Mouse (Mus musculus) kidney, adult 9 months (tissue): ENCODE results near the gene Smdt1.
A peak's percentile ranks its signal among the peaks of the same experiment; 100 is the strongest.
"Not testable (repeated sequence)": the region's sequence is repeated elsewhere in the genome, so short reads cannot be mapped to it uniquely, and the experiment has no call there.

ENCODE experiments used
- DNase-seq: peaks from one replicate; pipeline ENCODE4 v3.0.0; 2022

The Smdt1 gene

DNA sequence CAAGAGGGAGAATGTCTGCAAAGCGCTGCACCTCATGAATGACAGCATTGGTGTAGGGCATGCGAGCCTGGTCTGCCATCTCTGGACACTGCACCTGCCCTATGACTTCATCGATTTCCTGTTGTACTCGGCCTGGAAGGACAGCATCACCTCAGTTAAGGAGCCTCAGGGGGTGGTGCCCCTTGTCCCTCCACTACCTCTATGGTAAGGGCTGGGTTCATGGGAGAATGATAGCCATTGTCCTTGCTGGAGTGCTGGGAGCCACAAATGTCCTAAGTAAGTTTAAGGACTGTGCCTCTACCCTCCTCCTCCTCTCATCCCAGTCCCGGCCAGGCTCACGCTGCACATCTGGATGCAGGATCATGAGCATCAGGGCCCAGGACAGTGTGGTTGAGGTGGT lies 33.7 kb downstream of the Smdt1 start:
- no peak for DNase-seq

DNA sequence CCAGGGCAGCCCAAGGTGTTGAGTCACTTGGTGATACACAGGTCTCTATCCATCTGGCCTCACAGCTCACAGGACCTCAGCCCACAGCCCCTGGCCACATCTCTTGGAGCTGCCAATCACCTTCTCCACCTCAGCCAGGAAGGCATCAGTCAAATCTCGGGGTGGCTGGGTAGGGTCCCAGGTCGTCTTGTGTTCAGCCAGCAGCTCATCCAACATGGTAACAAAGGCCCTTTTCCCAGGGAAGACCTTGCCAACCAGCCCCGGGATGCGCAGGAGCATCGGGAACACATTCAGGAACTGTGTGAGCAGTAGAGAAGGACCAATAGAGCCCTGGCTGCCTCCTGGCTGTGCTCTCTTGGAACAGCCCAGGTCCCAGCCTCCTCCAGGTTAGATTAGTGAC lies 34.2 kb downstream of the Smdt1 start:
- DNase-seq: no peak

DNA sequence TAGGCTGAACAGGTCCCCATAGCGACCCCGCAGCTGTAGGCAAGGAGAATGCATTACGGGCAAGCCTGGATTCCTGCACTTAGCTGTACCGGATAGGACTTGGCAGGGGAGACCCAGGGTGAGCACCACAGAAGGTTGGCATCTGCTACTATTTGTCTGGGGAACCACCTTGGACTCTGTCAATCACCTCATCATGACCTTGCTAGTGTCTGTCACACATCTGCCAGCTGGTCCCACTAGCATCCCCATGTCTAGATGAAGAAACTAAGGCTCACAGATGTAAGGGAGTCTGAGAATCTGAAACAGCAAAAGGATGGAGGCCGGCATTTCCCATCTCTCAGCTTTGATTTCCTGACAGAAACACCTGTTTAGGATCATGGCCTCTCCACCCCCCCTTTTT lies 35.7 kb downstream of the Smdt1 start:
- no peak for DNase-seq

DNA sequence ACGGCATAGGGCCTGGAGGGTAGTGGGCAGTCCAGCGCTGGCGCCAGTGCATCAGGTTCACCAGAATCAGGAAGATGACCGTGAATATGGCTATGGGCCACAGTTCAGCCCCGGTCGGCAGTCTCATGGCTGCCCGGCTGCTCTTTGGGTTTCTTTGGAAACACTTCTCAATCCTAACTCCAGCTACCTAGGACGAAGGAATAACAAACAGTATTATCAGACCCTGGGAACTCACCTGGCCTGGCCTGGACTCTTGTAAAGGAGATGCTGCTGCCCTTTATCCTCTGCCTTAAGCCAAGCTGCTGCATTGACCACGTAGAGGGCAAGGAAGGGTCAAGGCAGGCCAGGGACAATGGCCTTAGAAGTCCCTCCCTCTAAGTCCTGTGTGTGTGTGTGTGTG lies 37.1 kb downstream of the Smdt1 start:
- DNase-seq: no peak

GRCm38 (mm10) chr15:82376393-82377138 lies 37.8 kb downstream of the Smdt1 start:
- peak; percentile 73 for DNase-seq

DNA sequence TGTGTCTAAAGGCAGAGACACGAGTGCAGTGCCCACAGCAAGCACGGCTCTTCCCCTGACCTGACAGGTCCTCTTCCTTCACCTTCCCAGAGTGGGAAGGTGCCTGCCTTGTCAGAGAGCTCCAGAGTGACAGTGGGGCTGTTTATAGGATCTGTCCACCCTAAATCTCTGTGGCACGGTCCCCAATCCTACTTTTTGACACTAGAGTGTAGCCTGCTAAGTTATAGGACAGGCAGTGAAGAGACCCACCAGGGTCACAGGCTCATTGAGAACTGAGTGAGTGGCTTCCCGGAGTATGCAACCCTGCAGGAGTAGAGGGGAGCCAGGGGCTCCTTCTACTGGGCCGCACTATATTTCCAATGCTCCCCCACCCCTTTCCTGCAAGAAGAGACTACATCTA lies 38.9 kb downstream of the Smdt1 start:
- DNase-seq: no peak

- no peak for DNase-seq
These were observed 39.8 kb downstream of the Smdt1 start for GRCm38 (mm10) chr15:82378261-82379180.

- no peak for DNase-seq
These were observed 40.7 kb downstream of the Smdt1 start for GRCm38 (mm10) chr15:82379511-82379870.

DNA sequence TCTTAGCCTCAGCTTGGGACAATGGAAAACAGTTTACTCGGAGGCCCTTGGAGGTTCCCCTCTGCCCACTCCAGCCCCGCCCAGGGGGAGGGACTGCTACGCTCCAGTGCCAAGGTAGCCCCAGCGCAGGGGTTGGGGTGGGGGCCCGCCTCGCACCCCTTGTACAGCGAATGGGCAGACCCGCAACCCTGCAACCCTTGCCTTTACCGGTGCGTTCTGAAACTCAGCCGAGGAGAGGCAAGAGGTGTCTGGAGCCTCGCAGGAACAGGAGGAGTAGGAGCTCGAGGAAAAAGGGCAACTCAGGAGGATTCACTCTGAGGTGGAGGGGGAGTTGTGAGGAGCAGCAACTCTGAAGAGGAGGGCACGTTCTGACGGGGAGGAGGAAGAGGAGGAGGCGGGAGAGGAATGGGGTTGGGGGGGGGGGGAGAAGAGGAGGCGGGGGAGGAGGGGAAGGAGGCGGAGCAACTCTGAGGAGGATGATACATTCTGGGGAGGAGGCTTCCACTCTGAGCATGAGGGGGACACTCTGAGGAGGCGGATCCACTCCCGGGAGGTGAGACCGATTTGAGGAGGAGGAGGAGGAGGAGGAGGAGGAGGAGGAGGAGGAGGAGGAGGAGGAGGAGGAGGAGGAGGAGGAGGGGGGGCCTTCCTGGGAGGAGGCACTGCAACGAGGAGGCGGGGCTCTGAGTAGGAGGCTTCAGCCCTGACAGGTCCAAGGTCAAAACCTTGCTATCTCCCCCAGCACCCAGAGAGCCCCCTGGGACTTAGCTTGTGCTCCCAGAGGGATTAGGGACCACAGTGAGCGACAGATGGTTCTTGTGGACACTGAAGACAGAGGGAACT lies 41.3 kb downstream of the Smdt1 start, which contains the start of gene Cyp2d22:
Gene Cyp2d22 (minus strand): TSS at position 390 of the 843 bp plus-strand sequence.
- peak; percentile 70 for DNase-seq

DNA sequence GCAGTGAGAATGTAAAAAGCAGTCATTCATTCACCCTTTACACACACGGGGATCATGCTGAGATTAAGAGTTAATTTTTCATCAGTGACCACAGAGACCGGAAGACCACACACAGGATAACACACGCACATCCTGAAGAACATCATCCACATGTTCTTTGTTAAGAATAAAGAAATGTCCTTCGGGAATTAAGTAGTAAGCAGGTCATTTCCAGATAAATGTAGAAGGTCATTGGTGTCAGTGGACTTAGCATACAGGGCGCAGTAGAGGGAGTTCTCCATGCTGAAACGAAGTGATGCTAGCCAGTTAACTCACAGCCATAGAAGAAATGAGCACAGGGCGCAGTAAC lies 41.9 kb downstream of the Smdt1 start:
- no peak for DNase-seq

- DNase-seq: no peak
These were observed 43.7 kb downstream of the Smdt1 start for GRCm38 (mm10) chr15:82382441-82382840.

GRCm38 (mm10) chr15:82385729-82386128 lies 47.0 kb downstream of the Smdt1 start:
- no peak for DNase-seq

DNA sequence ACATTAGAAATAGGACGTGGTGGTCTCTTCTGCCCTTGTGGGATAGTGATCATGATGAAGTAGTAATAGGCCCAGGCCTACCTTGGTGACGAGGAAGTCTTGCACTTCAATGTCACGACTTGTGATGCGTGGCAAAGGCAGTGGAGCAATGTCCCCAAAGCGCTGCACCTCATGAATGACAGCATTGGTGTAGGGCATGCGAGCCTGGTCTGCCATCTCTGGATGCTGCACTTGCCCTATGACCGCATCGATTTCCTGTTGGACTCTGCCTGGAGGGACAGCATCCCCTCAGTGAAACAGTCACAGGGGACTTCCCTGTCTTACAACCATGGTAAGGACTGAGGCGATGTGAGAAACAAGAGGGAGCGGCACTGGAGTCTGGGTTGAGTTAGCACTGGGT lies 51.2 kb downstream of the Smdt1 start:
- DNase-seq: not testable (repeated sequence)

DNA sequence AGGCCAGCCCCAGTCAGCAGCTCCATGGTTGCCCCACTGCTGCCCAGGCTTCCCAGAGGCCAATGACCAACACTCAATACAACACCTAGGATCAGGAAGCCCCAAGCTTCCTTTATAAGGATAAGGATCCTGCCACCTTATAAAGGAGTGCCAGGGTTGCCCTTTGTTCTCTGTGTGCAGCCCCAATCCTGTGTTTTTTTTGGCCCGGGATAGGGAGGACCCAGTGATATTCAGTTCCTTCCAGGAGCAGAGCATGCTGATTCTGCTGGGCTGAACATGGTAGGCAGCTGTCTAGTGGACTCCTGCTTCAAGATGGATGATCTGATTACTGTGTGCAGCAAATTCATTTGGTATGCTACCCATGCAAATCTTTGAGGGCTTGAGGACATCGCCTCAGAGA lies 55.2 kb downstream of the Smdt1 start, which contains the start of gene Cyp2d11:
Gene Cyp2d11 (minus strand): TSS at position 101 of the 400 bp plus-strand sequence.
- not testable (repeated sequence) for DNase-seq

DNA sequence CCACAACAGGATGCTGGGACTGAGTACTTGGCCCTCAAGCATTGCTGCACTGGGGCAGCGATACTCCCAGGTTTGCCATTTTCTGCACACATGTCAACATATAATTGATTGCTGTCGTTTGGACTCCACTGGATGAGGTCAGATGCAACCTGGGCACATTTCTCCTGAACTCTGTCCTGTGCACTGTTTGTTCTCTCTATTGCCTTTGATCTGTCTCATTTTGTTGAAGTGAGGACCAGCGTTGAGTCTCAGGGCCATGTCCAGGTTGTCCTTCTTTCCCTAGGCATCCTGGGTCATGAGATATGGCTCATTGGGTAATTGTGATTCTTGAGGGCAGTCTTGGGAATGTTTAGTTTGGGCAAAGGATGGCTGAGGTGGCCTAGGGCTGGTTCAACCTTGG lies 57.2 kb downstream of the Smdt1 start:
- not testable (repeated sequence) for DNase-seq
